Mouse (Mus musculus) limb, embryonic 12.5 days (tissue): Measurements from ENCODE around the gene Olfr750. TPM values are rescaled to one million over a fixed set of nuclear protein-coding genes. Genes with fewer than 3 reads are reported as not detected.
A peak's percentile ranks its signal among the peaks of the same experiment; 100 is the strongest.
"Not testable (repeated sequence)": the region's sequence is repeated elsewhere in the genome, so short reads cannot be mapped to it uniquely, and the experiment has no call there.

ENCODE experiments used
- ATAC-seq: fragments of 200-750 bp; cut with Nextera tagmentation; 2 replicates; pipeline ENCODE4 v1.8.0; 2017; ENCODE audit warnings: low read depth, moderate TSS enrichment; ENCODE audit not compliant: insufficient number of reproducible peaks, insufficient read depth, low FRiP score, low TSS enrichment
- H3K27ac ChIP-seq: fragments of 300-500 bp; sonication (generic); 2 replicates; pipeline ENCODE4 v1.5.1; 2016; ENCODE audit warnings: mild to moderate bottlenecking, moderate library complexity
- H3K27me3 ChIP-seq: fragments of 300-500 bp; sonication (generic); 2 replicates; pipeline ENCODE4 v1.6.1; 2016; ENCODE audit warnings: mild to moderate bottlenecking, moderate library complexity
- H3K36me3 ChIP-seq: fragments of 300-500 bp; sonication (generic); 2 replicates; pipeline ENCODE4 v1.6.1; 2016; ENCODE audit warnings: mild to moderate bottlenecking, moderate library complexity
- H3K4me1 ChIP-seq: fragments of 300-500 bp; sonication (generic); replicated peaks from 2 replicates; pipeline ENCODE4 v1.6.1; 2016
- H3K4me2 ChIP-seq: fragments of 300-500 bp; sonication (generic); 2 replicates; pipeline ENCODE4 v1.6.1; 2016; ENCODE audit warnings: mild to moderate bottlenecking, moderate library complexity
- H3K4me3 ChIP-seq: fragments of 300-500 bp; sonication (generic); replicated peaks from 2 replicates; pipeline ENCODE4 v1.5.1; 2016; ENCODE audit warnings: mild to moderate bottlenecking
- H3K9ac ChIP-seq: fragments of 300-500 bp; sonication (generic); replicated peaks from 2 replicates; pipeline ENCODE4 v1.6.1; 2016; ENCODE audit warnings: mild to moderate bottlenecking, moderate library complexity
- H3K9me3 ChIP-seq: fragments of 300-500 bp; sonication (generic); 2 replicates; pipeline ENCODE4 v1.6.1; 2016; ENCODE audit warnings: mild to moderate bottlenecking, moderate library complexity
- WGBS: fragments of 180-500 bp; shearing (Covaris S2); methylation state at CpG from one replicate; pipeline ENCODE4 v1.1.7; 2016; 5-methylcytosine and 5-hydroxymethylcytosine counted together
- polyA plus RNA-seq: library from polyadenylated mRNA; unstranded; fragments of >200 nt; fragmentation: Nextera tagmentation; extraction: Ambion mirVana; gene quantifications from 2 replicates; pipeline ENCODE4 v1.2.1, GENCODE M21; 2016

Gene Olfr750
- polyA plus RNA-seq, result not detected in 2 replicates

- H3K9me3 ChIP-seq, result no peaks in the 10 kb centered on the region
- H3K27ac ChIP-seq, result no peak within 1 kb of the TSS
- no peak within 1 kb of the TSS for H3K4me3 ChIP-seq
- no peak within 1 kb of the TSS for H3K4me2 ChIP-seq
- 88% methylated on average over 3 of the region's 3 CpGs for WGBS
- no peaks in the 10 kb centered on the region for H3K36me3 ChIP-seq
- no peak for ATAC-seq
- H3K9ac ChIP-seq, result no peak within 1 kb of the TSS
- no peaks in the 10 kb centered on the region for H3K27me3 ChIP-seq
- no peaks in the 10 kb centered on the region for H3K4me1 ChIP-seq
These were observed at the start of gene Olfr750 for GRCm38 (mm10) chr14:51074335-51074734. TSS of gene Olfr750 (minus strand) at chr14:51074435.

- 46% methylated on average over 12 of the region's 12 CpGs for WGBS
- no peaks in the 10 kb centered on the region for H3K4me1 ChIP-seq
- peaks cover 4% of the 10 kb centered on the region; the same call in 1 of the 2 replicates for H3K9me3 ChIP-seq
- no peak within 1 kb of the TSS for H3K4me2 ChIP-seq
- H3K27me3 ChIP-seq, result no peaks in the 10 kb centered on the region
- H3K9ac ChIP-seq, result no peak within 1 kb of the TSS
- no peak within 1 kb of the TSS for H3K27ac ChIP-seq
- no peak within 1 kb of the TSS for H3K4me3 ChIP-seq
- H3K36me3 ChIP-seq, result no peaks in the 10 kb centered on the region
- ATAC-seq, result no peak
These were observed 39.8 kb upstream of the Olfr750 start, which contains the start of gene Eddm3b for GRCm38 (mm10) chr14:51113916-51114560. TSS of gene Eddm3b (plus strand) at chr14:51114426.

GRCm38 (mm10) chr14:51113476-51113875 is 39.2 kb upstream of the Olfr750 start:
- no peaks in the 10 kb centered on the region for H3K27me3 ChIP-seq
- no peaks in the 10 kb centered on the region for H3K36me3 ChIP-seq
- no peak overlapping the region for H3K9ac ChIP-seq
- no peaks in the 10 kb centered on the region for H3K9me3 ChIP-seq
- 41% methylated on average over 9 of the region's 9 CpGs for WGBS
- no peak overlapping the region for H3K27ac ChIP-seq
- no peak for ATAC-seq
- H3K4me3 ChIP-seq, result no peak overlapping the region
- no peak overlapping the region for H3K4me2 ChIP-seq
- H3K4me1 ChIP-seq, result no peaks in the 10 kb centered on the region

DNA sequence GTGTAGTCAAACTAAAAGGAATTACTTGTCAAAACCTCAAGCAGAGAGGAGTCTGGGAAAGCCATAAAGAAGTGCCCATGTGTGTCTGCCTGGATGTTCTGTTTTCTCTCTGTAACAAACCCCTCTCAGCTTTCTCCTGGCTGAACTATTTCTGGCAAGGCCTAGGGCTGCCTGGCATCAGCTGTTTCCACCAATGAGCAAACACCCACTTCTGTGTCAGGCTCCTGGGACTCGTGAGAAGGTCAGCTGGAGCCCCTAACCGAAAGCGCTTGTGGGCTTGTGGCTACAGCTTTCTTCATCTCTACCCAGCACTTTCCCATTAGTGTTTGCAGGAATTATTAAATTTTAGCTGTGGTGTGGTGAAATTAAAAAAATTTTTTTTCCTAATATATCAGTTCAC is 37.7 kb upstream of the Olfr750 start:
- no peaks in the 10 kb centered on the region for H3K9me3 ChIP-seq
- H3K27me3 ChIP-seq, result no peaks in the 10 kb centered on the region
- H3K27ac ChIP-seq, result no peak overlapping the region
- no peak overlapping the region for H3K9ac ChIP-seq
- H3K4me2 ChIP-seq, result no peak overlapping the region
- H3K36me3 ChIP-seq, result no peaks in the 10 kb centered on the region
- H3K4me3 ChIP-seq, result no peak overlapping the region
- ATAC-seq, result no peak
- WGBS, result 60% methylated on average over 3 of the region's 3 CpGs
- H3K4me1 ChIP-seq, result no peaks in the 10 kb centered on the region

GRCm38 (mm10) chr14:51106449-51106967 is 32.3 kb upstream of the Olfr750 start:
- Histone ChIP-seq H3K4me2 (no peak overlapping the region), H3K4me1 (no peaks in the 10 kb centered on the region), H3K36me3 (no peaks in the 10 kb centered on the region), H3K9me3 (no peaks in the 10 kb centered on the region), H3K27ac (no peak overlapping the region), H3K27me3 (no peaks in the 10 kb centered on the region), H3K9ac (no peak overlapping the region), H3K4me3 (no peak overlapping the region)
- ATAC-seq, result no peak

- no peaks in the 10 kb centered on the region for H3K36me3 ChIP-seq
- H3K4me3 ChIP-seq, result no peak overlapping the region
- ATAC-seq, result no peak
- H3K9ac ChIP-seq, result no peak overlapping the region
- no peaks in the 10 kb centered on the region for H3K9me3 ChIP-seq
- H3K4me1 ChIP-seq, result no peaks in the 10 kb centered on the region
- no peak overlapping the region for H3K4me2 ChIP-seq
- 80% methylated on average over 2 of the region's 2 CpGs for whole genome bisulfite sequencing
- H3K27me3 ChIP-seq, result no peaks in the 10 kb centered on the region
- H3K27ac ChIP-seq, result no peak overlapping the region
These were observed 30.1 kb upstream of the Olfr750 start for GRCm38 (mm10) chr14:51104366-51104765.

- Histone ChIP-seq H3K4me2 (no peak overlapping the region), H3K9me3 (no peaks in the 10 kb centered on the region), H3K27me3 (no peaks in the 10 kb centered on the region), H3K36me3 (no peaks in the 10 kb centered on the region), H3K4me1 (no peaks in the 10 kb centered on the region), H3K9ac (no peak overlapping the region), H3K27ac (no peak overlapping the region), H3K4me3 (no peak overlapping the region)
- 53% methylated on average over 3 of the region's 3 CpGs for WGBS
- ATAC-seq, result no peak
These were observed 29.0 kb upstream of the Olfr750 start for GRCm38 (mm10) chr14:51103217-51103616.

DNA sequence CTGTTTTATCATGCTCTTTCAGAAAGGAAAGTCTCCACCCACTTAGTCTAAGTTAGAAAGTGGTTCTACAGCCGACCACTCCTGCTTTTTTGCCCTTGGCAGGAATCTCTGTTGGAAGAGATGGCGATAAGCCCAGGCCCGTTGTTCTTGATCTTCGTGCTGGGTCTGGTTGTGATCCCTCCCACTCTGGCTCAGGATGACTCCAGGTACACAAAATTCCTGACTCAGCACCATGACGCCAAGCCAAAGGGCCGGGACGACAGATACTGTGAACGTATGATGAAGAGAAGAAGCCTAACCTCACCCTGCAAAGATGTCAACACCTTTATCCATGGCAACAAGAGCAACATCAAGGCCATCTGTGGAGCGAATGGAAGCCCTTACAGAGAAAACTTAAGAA is 27.0 kb upstream of the Olfr750 start:
- no peaks in the 10 kb centered on the region for H3K9me3 ChIP-seq
- no peak overlapping the region for H3K4me3 ChIP-seq
- H3K4me1 ChIP-seq, result no peaks in the 10 kb centered on the region
- no peaks in the 10 kb centered on the region for H3K27me3 ChIP-seq
- no peak for ATAC-seq
- WGBS, result 77% methylated on average over 9 of the region's 9 CpGs
- no peak overlapping the region for H3K4me2 ChIP-seq
- H3K9ac ChIP-seq, result no peak overlapping the region
- no peak overlapping the region for H3K27ac ChIP-seq
- no peaks in the 10 kb centered on the region for H3K36me3 ChIP-seq

GRCm38 (mm10) chr14:51098921-51099320 is 24.7 kb upstream of the Olfr750 start:
- Histone ChIP-seq H3K9me3 (no peaks in the 10 kb centered on the region), H3K27ac (no peak overlapping the region), H3K36me3 (no peaks in the 10 kb centered on the region), H3K27me3 (no peaks in the 10 kb centered on the region), H3K4me2 (no peak overlapping the region), H3K4me1 (no peaks in the 10 kb centered on the region), H3K4me3 (no peak overlapping the region), H3K9ac (no peak overlapping the region)
- no peak for ATAC-seq
- WGBS, result 95% methylated on average over 11 of the region's 11 CpGs

DNA sequence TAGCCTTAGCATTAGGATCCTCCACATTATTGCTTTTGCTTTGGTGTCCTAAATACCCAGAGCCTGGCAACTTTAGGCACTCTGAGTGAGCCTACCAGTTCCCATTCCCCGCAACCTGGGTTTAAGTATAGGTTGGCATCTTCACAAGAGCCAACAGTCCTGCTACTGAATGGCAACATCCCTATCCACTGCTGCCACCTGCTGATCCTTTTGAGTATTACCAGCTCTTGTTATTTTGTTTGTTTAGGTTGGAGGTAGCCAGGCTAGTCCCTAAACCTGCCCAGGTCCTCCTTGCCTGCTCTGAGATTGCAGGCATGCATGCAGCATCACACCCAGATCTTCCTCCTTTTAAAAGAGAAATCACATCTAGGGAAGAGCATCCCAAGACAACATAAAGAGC is 24.1 kb upstream of the Olfr750 start:
- H3K4me2 ChIP-seq, H3K27ac ChIP-seq, H3K9me3 ChIP-seq, H3K36me3 ChIP-seq, H3K27me3 ChIP-seq, H3K4me1 ChIP-seq, H3K9ac ChIP-seq, H3K4me3 ChIP-seq: not testable (repeated sequence)
- WGBS, result 26% methylated on average over 1 of the region's 1 CpGs
- ATAC-seq, result 0 out of 2 replicates have a peak, but pooled peaks have one; percentile 24

- H3K4me1 ChIP-seq, result no peaks in the 10 kb centered on the region
These were observed 21.7 kb upstream of the Olfr750 start for GRCm38 (mm10) chr14:51095736-51096524.

More at GRCm38 (mm10) chr14:51095736-51096524, 21.7 kb upstream of the Olfr750 start:
- H3K9me3 ChIP-seq, result no peaks in the 10 kb centered on the region
- H3K27ac ChIP-seq, result no peak overlapping the region
- no peak overlapping the region for H3K4me3 ChIP-seq
- no peak overlapping the region for H3K9ac ChIP-seq
- H3K4me2 ChIP-seq, result no peak overlapping the region
- H3K36me3 ChIP-seq, result no peaks in the 10 kb centered on the region
- ATAC-seq, result no peak
- WGBS, result 69% methylated on average over 9 of the region's 9 CpGs
- no peaks in the 10 kb centered on the region for H3K27me3 ChIP-seq
